Mouse (Mus musculus): ENCODE measurements around the gene Matn1.

GRCm38 (mm10) chr4:130895701-130896100 lies 48.5 kb upstream of the Matn1 start:
- no peak for TF ChIP-seq POLR2A (IDR thresholded peaks at IDR 0.05; ENCODE audit: low read depth, low read length)
- no peak for TF ChIP-seq CTCF (IDR thresholded peaks at IDR 0.05; ENCODE audit: borderline replicate concordance, insufficient read depth, low read length)

All from embryonic fibroblast, embryonic 13.5 days (primary cell).